Comparison of ENCODE assay signal across 32 mouse cellular contexts in genomic region chr10:3555128-3555527, GRCm38 (mm10). TPM values are rescaled to one million over a fixed set of nuclear protein-coding genes. Genes with fewer than 3 reads are reported as not detected.
DNase-seq lines count a peak whose midpoint lies in the region; ATAC-seq and TF ChIP-seq lines count a peak whose summit lies in the region.
"Had no signal": no experiment of that assay in that cellular context is flagged by ENCODE, and none has a peak within 500 bp of the region (broad histone marks: within the 10 kb centered on the region; RNA-seq: fewer than 3 reads in every experiment).

No protein-coding gene starts in this region.

- DNase-seq in gastrocnemius, adult 2 months: no peak
- DNase-seq in gastrocnemius, postnatal 14 days: no peak
- no peak for DNase-seq in kidney, adult 2 months
- DNase-seq in liver, postnatal 0 days: no peak
- no peak for DNase-seq in frontal cortex, postnatal 14 days (ENCODE audit: low spot score in 2 of 2)
- DNase-seq: adrenal gland, postnatal 25 days; cerebellum, adult 18-20 months; cerebellum, postnatal 10 days; gastrocnemius, postnatal 10 days; layer of hippocampus, postnatal 36 days; lung, adult 18-20 months; lung, postnatal 14 days; midbrain, embryonic 14.5 days; right cerebral cortex, postnatal 25 days; thymus, postnatal 14 days had no signal

- no peaks in the 10 kb centered on the region for H3K36me3 ChIP-seq in kidney, adult 2 months (ENCODE audit: control insufficient read depth, insufficient read depth, low read length)
- no peaks in the 10 kb centered on the region for H3K36me3 ChIP-seq in kidney, embryonic 15.5 days
- no peaks in the 10 kb centered on the region for H3K36me3 ChIP-seq in liver, postnatal 0 days (replicated peaks; ENCODE audit: insufficient read depth, low read length)
- no peaks in the 10 kb centered on the region for H3K36me3 ChIP-seq in liver, embryonic 12.5 days
- H3K36me3 ChIP-seq: hindbrain, embryonic 15.5 days; stomach, embryonic 15.5 days had no signal

- no peaks in the 10 kb centered on the region for H3K4me1 ChIP-seq in kidney, adult 2 months (ENCODE audit: control insufficient read depth, insufficient read depth, low read length)
- H3K4me1 ChIP-seq in kidney, embryonic 15.5 days: no peaks in the 10 kb centered on the region
- no peaks in the 10 kb centered on the region for H3K4me1 ChIP-seq in liver, postnatal 0 days (ENCODE audit: insufficient read depth)
- H3K4me1 ChIP-seq in liver, embryonic 12.5 days: no peaks in the 10 kb centered on the region
- H3K4me1 ChIP-seq: hindbrain, embryonic 15.5 days; stomach, embryonic 15.5 days had no signal

- TF ChIP-seq CTCF in gastrocnemius, adult 2 months (IDR thresholded peaks at IDR 0.05): peak; percentile 10; the same call in 1 of the 2 replicates
- peak; percentile 21; the same call in 1 of the 2 replicates for TF ChIP-seq CTCF in kidney, adult 2 months (conservative IDR thresholded peaks at IDR 0.05; ENCODE audit: insufficient read depth, insufficient read length, low read depth, low read length)
- TF ChIP-seq CTCF in liver, postnatal 0 days (IDR thresholded peaks at IDR 0.05; ENCODE audit: low read depth): peak; percentile 38

- TF ChIP-seq POLR2A in kidney, adult 2 months (IDR thresholded peaks at IDR 0.05; ENCODE audit: low read depth, low read length): no peak

- no peaks in the 10 kb centered on the region for H3K27me3 ChIP-seq in kidney, adult 2 months (replicated peaks; ENCODE audit: control insufficient read depth, insufficient read depth, low read length)
- H3K27me3 ChIP-seq in kidney, embryonic 15.5 days: no peaks in the 10 kb centered on the region
- no peaks in the 10 kb centered on the region for H3K27me3 ChIP-seq in liver, postnatal 0 days (ENCODE audit: insufficient read depth, low read length)
- no peaks in the 10 kb centered on the region for H3K27me3 ChIP-seq in liver, embryonic 12.5 days (replicated peaks)
- H3K27me3 ChIP-seq: hindbrain, embryonic 15.5 days; stomach, embryonic 15.5 days had no signal

- intact Hi-C loops in gastrocnemius, adult 2 months (cut with DNase I): no loop called here
- intact Hi-C loops in gastrocnemius, postnatal 14 days (cut with DNase I; ENCODE audit: low total_unique reads): no loop called here

- no peak overlapping the region for H3K27ac ChIP-seq in gastrocnemius, adult 2 months
- H3K27ac ChIP-seq in kidney, adult 2 months (ENCODE audit: insufficient read depth, low read depth, low read length): no peak overlapping the region
- H3K27ac ChIP-seq in kidney, embryonic 15.5 days: no peak overlapping the region
- no peak overlapping the region for H3K27ac ChIP-seq in liver, postnatal 0 days (ENCODE audit: low read depth)
- no peak overlapping the region for H3K27ac ChIP-seq in liver, embryonic 12.5 days
- H3K27ac ChIP-seq: hindbrain, embryonic 15.5 days; stomach, embryonic 15.5 days had no signal

- no peak for ATAC-seq in kidney, embryonic 15.5 days (replicated peaks; ENCODE audit: low FRiP score)
- no peak for ATAC-seq in liver, postnatal 0 days
- ATAC-seq in liver, embryonic 12.5 days: no peak
- ATAC-seq: forebrain, embryonic 16.5 days had no signal

- 61% methylated on average over 5 of the region's 5 CpGs for WGBS in kidney, adult 2 months
- 59% methylated on average over 5 of the region's 5 CpGs for WGBS in kidney, embryonic 15.5 days
- 52% methylated on average over 5 of the region's 5 CpGs for WGBS in liver, postnatal 0 days (ENCODE audit: insufficient replicate concordance)
- 43% methylated on average over 5 of the region's 5 CpGs for WGBS in liver, embryonic 12.5 days (ENCODE audit: insufficient replicate concordance)

- no peak overlapping the region for H3K4me3 ChIP-seq in gastrocnemius, adult 2 months
- H3K4me3 ChIP-seq in kidney, adult 2 months (ENCODE audit: insufficient read depth, low read depth, low read length): no peak overlapping the region
- H3K4me3 ChIP-seq in kidney, embryonic 15.5 days (replicated peaks): no peak overlapping the region
- no peak overlapping the region for H3K4me3 ChIP-seq in liver, postnatal 0 days (ENCODE audit: low read depth, low read length)
- no peak overlapping the region for H3K4me3 ChIP-seq in liver, embryonic 12.5 days
- H3K4me3 ChIP-seq: erythroblast, embryonic 14.5 days; hindbrain, embryonic 15.5 days; stomach, embryonic 15.5 days had no signal

- no peak overlapping the region for H3K4me2 ChIP-seq in kidney, embryonic 15.5 days
- H3K4me2 ChIP-seq in liver, postnatal 0 days (ENCODE audit: low read depth, low read length): no peak overlapping the region
- no peak overlapping the region for H3K4me2 ChIP-seq in liver, embryonic 12.5 days
- H3K4me2 ChIP-seq: heart, embryonic 11.5 days; hindbrain, embryonic 15.5 days; liver, embryonic 11.5 days; stomach, embryonic 15.5 days had no signal

- H3K9ac ChIP-seq in kidney, embryonic 15.5 days: no peak overlapping the region
- H3K9ac ChIP-seq in liver, postnatal 0 days (replicated peaks): no peak overlapping the region
- no peak overlapping the region for H3K9ac ChIP-seq in liver, embryonic 12.5 days
- H3K9ac ChIP-seq: hindbrain, embryonic 15.5 days; stomach, embryonic 15.5 days had no signal

- no peak for TF ChIP-seq EP300 in liver, postnatal 0 days (IDR thresholded peaks at IDR 0.05; ENCODE audit: low read depth)

- no peaks in the 10 kb centered on the region for H3K9me3 ChIP-seq in kidney, embryonic 15.5 days (replicated peaks)
- no peaks in the 10 kb centered on the region for H3K9me3 ChIP-seq in liver, postnatal 0 days (ENCODE audit: low read length)
- no peaks in the 10 kb centered on the region for H3K9me3 ChIP-seq in liver, embryonic 12.5 days (replicated peaks)
- H3K9me3 ChIP-seq: hindbrain, embryonic 15.5 days; stomach, embryonic 15.5 days had no signal

RNA-seq across cellular contexts. Expression of gene Iyd, which starts 15.1 kb away (rescaled TPM):
- total RNA-seq in gastrocnemius, adult 2 months (2021): not detected
- not detected for total RNA-seq in gastrocnemius, postnatal 14 days (2021)
- 28.1 and 30.7 TPM in 2 replicates for polyA plus RNA-seq in kidney, adult 2 months (2012; rRNA removed)
- polyA plus RNA-seq in kidney, embryonic 15.5 days (2015; fragmentation: Nextera tagmentation; extraction: Ambion mirVana): 5.1 and 5.2 TPM in 2 replicates
- polyA plus RNA-seq in liver, postnatal 0 days (2015; fragmentation: Nextera tagmentation; extraction: Ambion mirVana): 43.4 and 46.5 TPM in 2 replicates
- 3.7 and 3.9 TPM in 2 replicates for polyA plus RNA-seq in liver, embryonic 12.5 days (2016; fragmentation: Nextera tagmentation; extraction: Ambion mirVana)
- total RNA-seq: common myeloid progenitor, adult 5-6 weeks; granulocyte monocyte progenitor cell, adult 5-6 weeks; hematopoietic stem cell, adult 5-6 weeks; MEL; neutrophil, adult 5-6 weeks had no signal
- polyA plus RNA-seq: C2C12; erythroblast, embryonic 14.5 days; forebrain, embryonic 11.5 days; limb, embryonic 11.5 days; neural tube, embryonic 11.5 days had no signal
